Mouse (Mus musculus) hindbrain, embryonic 11.5 days (tissue): ENCODE results near the gene Hoxa5. TPM values are rescaled to one million over a fixed set of nuclear protein-coding genes. Genes with fewer than 3 reads are reported as not detected.
A peak's percentile ranks its signal among the peaks of the same experiment; 100 is the strongest.

Experiments used
- ATAC-seq: fragments of 200-750 bp; cut with Nextera tagmentation; 2 replicates; pipeline ENCODE4 v1.8.0; 2017; ENCODE audit warnings: mild to moderate bottlenecking, moderate TSS enrichment, moderate library complexity; ENCODE audit not compliant: low FRiP score
- DNase-seq: peaks from one replicate; pipeline ENCODE4 v3.0.0-alpha.2; 2015; ENCODE audit warnings: low spot score
- H3K27ac ChIP-seq: fragments of 300-500 bp; sonication (generic); 2 replicates; pipeline ENCODE4 v1.5.1; 2014; ENCODE audit warnings: mild to moderate bottlenecking, low read depth, low read length
- H3K27me3 ChIP-seq: fragments of 300-500 bp; sonication (generic); 2 replicates; pipeline ENCODE4 v1.6.1; 2014; ENCODE audit warnings: mild to moderate bottlenecking, low read length, moderate library complexity, mixed read lengths; ENCODE audit not compliant: control insufficient read depth, insufficient read depth
- H3K36me3 ChIP-seq: fragments of 300-500 bp; sonication (generic); 2 replicates; pipeline ENCODE4 v1.6.1; 2014; ENCODE audit warnings: mild to moderate bottlenecking, low read length, moderate library complexity, mixed read lengths; ENCODE audit not compliant: control insufficient read depth, insufficient read depth
- H3K4me1 ChIP-seq: fragments of 300-500 bp; sonication (generic); replicated peaks from 2 replicates; pipeline ENCODE4 v1.6.1; 2014; ENCODE audit warnings: low read length, mixed read lengths; ENCODE audit not compliant: control insufficient read depth, insufficient read depth
- H3K4me2 ChIP-seq: fragments of 300-500 bp; sonication (generic); replicated peaks from 2 replicates; pipeline ENCODE4 v1.6.1; 2014; ENCODE audit warnings: mild to moderate bottlenecking, low read depth, low read length
- H3K4me3 ChIP-seq: fragments of 300-500 bp; sonication (generic); 2 replicates; pipeline ENCODE4 v1.5.1; 2014; ENCODE audit warnings: low read depth, low read length
- H3K9ac ChIP-seq: fragments of 300-500 bp; sonication (generic); 2 replicates; pipeline ENCODE4 v1.6.1; 2014; ENCODE audit warnings: low read depth, low read length
- H3K9me3 ChIP-seq: fragments of 300-500 bp; sonication (generic); 2 replicates; pipeline ENCODE4 v1.6.1; 2016; ENCODE audit warnings: low read length; ENCODE audit not compliant: control insufficient read depth
- WGBS: fragments of 180-500 bp; shearing (Covaris S2); extraction: QIAGEN DNeasy Blood & Tissue Kit; methylation state at CpG from one replicate; pipeline ENCODE4 v1.1.7; 2014; 5-methylcytosine and 5-hydroxymethylcytosine counted together
- polyA plus RNA-seq: library from polyadenylated mRNA; unstranded; fragments of >200 nt; fragmentation: Nextera tagmentation; extraction: Ambion mirVana; gene quantifications from 2 replicates; pipeline ENCODE4 v1.2.1, GENCODE M21; 2014

Hoxa5 gene
- polyA plus RNA-seq, 1 experiment from 2014 or later = 23.8 TPM

- Histone ChIP-seq H3K4me3 (no peak overlapping the region), H3K9ac (no peak overlapping the region), H3K36me3 (no peaks in the 10 kb centered on the region), H3K27me3 (peaks cover 94% of the 10 kb centered on the region), H3K4me2 (peak overlapping the region; percentile 14; the same call in 1 of the 2 replicates), H3K27ac (no peak overlapping the region), H3K4me1 (peaks cover 4% of the 10 kb centered on the region; the same call in 1 of the 2 replicates), H3K9me3 (no peaks in the 10 kb centered on the region)
- no peak for DNase-seq
- ATAC-seq = no peak
Measured at GRCm38 (mm10) chr6:52207684-52207976, 3.2 kb upstream of the Hoxa5 start.

- no peak overlapping the region; the same call in 1 of the 2 replicates for H3K4me3 ChIP-seq
- no peaks in the 10 kb centered on the region for H3K9me3 ChIP-seq
- no peak overlapping the region for H3K27ac ChIP-seq
- H3K4me2 ChIP-seq = peak overlapping the region; percentile 14; the same call in 1 of the 2 replicates
- peaks cover 93% of the 10 kb centered on the region for H3K27me3 ChIP-seq
- ATAC-seq (no peak), DNase-seq (peak; percentile 54)
- WGBS = 8% methylated on average over 4 of the region's 4 CpGs
- no peaks in the 10 kb centered on the region for H3K36me3 ChIP-seq
- H3K4me1 ChIP-seq = peaks cover 4% of the 10 kb centered on the region; the same call in 1 of the 2 replicates
- peak overlapping the region; percentile 12; the same call in 1 of the 2 replicates for H3K9ac ChIP-seq
Measured at GRCm38 (mm10) chr6:52206882-52207683, 2.7 kb upstream of the Hoxa5 start.

- ATAC-seq = no peak
- H3K9me3 ChIP-seq = no peaks in the 10 kb centered on the region
- 0 out of 2 replicates have a peak, but pooled peaks cover 4% of the 10 kb centered on the region for H3K4me1 ChIP-seq
- peak overlapping the region; percentile 12 for H3K9ac ChIP-seq
- peaks cover 91% of the 10 kb centered on the region for H3K27me3 ChIP-seq
- peak overlapping the region; percentile 39 for H3K4me2 ChIP-seq
- peak overlapping the region; percentile 17 for H3K4me3 ChIP-seq
- under 1% methylated on average over 55 of the region's 55 CpGs for WGBS
- H3K27ac ChIP-seq = peak overlapping the region; percentile 48
- DNase-seq = peak; percentile 65
- H3K36me3 ChIP-seq = no peaks in the 10 kb centered on the region
Measured at GRCm38 (mm10) chr6:52205638-52206621, 1.5 kb upstream of the Hoxa5 start.

GRCm38 (mm10) chr6:52205221-52205620 lies 834 bp upstream of the Hoxa5 start:
- 3% methylated on average over 14 of the region's 14 CpGs for WGBS
- peaks cover 93% of the 10 kb centered on the region for H3K27me3 ChIP-seq
- H3K4me3 ChIP-seq = peak overlapping the region; percentile 17; the same call in 1 of the 2 replicates
- H3K9me3 ChIP-seq = no peaks in the 10 kb centered on the region
- H3K36me3 ChIP-seq = no peaks in the 10 kb centered on the region
- H3K9ac ChIP-seq = peak overlapping the region; percentile 12; the same call in 1 of the 2 replicates
- ATAC-seq (no peak), DNase-seq (peak; percentile 66)
- peak overlapping the region; percentile 48 for H3K27ac ChIP-seq
- peak overlapping the region; percentile 39; the same call in 1 of the 2 replicates for H3K4me2 ChIP-seq
- H3K4me1 ChIP-seq = 0 out of 2 replicates have a peak, but pooled peaks cover 4% of the 10 kb centered on the region

GRCm38 (mm10) chr6:52203371-52204049 lies 877 bp downstream of the Hoxa5 start:
- Histone ChIP-seq H3K4me3 (peak overlapping the region; percentile 56), H3K9ac (peak overlapping the region; percentile 77), H3K9me3 (no peaks in the 10 kb centered on the region), H3K36me3 (no peaks in the 10 kb centered on the region), H3K4me1 (0 out of 2 replicates have a peak, but pooled peaks cover under 1% of the 10 kb centered on the region), H3K27ac (peak overlapping the region; percentile 79), H3K27me3 (peaks cover 91% of the 10 kb centered on the region), H3K4me2 (peak overlapping the region; percentile 59)
- ATAC-seq (peak; percentile 43; the same call in 1 of the 2 replicates), DNase-seq (no peak)
- WGBS = under 1% methylated on average over 37 of the region's 46 CpGs

GRCm38 (mm10) chr6:52203121-52203370 lies 1.3 kb downstream of the Hoxa5 start:
- H3K9me3 ChIP-seq = no peaks in the 10 kb centered on the region
- ATAC-seq (0 out of 2 replicates have a peak, but pooled peaks have one; percentile 16), DNase-seq (no peak)
- H3K36me3 ChIP-seq = no peaks in the 10 kb centered on the region
- peak overlapping the region; percentile 56 for H3K4me3 ChIP-seq
- H3K27ac ChIP-seq = peak overlapping the region; percentile 79
- H3K27me3 ChIP-seq = peaks cover 91% of the 10 kb centered on the region
- peak overlapping the region; percentile 77 for H3K9ac ChIP-seq
- WGBS = 0% methylated on average over 10 of the region's 10 CpGs
- no peaks in the 10 kb centered on the region for H3K4me1 ChIP-seq
- peak overlapping the region; percentile 59 for H3K4me2 ChIP-seq

GRCm38 (mm10) chr6:52202362-52203120 lies 1.8 kb downstream of the Hoxa5 start:
- no peaks in the 10 kb centered on the region for H3K36me3 ChIP-seq
- H3K27me3 ChIP-seq = peaks cover 90% of the 10 kb centered on the region
- H3K27ac ChIP-seq = peak overlapping the region; percentile 79
- ATAC-seq (no peak), DNase-seq (peak; percentile 63)
- H3K9ac ChIP-seq = peak overlapping the region; percentile 77
- H3K4me2 ChIP-seq = peak overlapping the region; percentile 59
- H3K4me1 ChIP-seq = no peaks in the 10 kb centered on the region
- H3K9me3 ChIP-seq = no peaks in the 10 kb centered on the region
- H3K4me3 ChIP-seq = peak overlapping the region; percentile 56
- under 1% methylated on average over 22 of the region's 22 CpGs for WGBS
